Mouse (Mus musculus): ENCODE results near the gene Nacc2. TPM values are rescaled to one million over a fixed set of nuclear protein-coding genes. Genes with fewer than 3 reads are reported as not detected.

Gene Nacc2
- total RNA-seq, 2 experiments from 2014 or later = 13.4 to 14.5 TPM

- no peak for DNase-seq
Observed at GRCm38 (mm10) chr2:26139545-26140206, 16.7 kb upstream of the Nacc2 start.

- DNase-seq = no peak
Observed at GRCm38 (mm10) chr2:26139034-26139544, 16.1 kb upstream of the Nacc2 start.

GRCm38 (mm10) chr2:26138252-26139033 lies 15.4 kb upstream of the Nacc2 start:
- no peak for DNase-seq

GRCm38 (mm10) chr2:26134591-26134990 lies 11.6 kb upstream of the Nacc2 start:
- DNase-seq = no peak

- DNase-seq = peak; percentile 91
Observed at GRCm38 (mm10) chr2:26132628-26133551, 9.9 kb upstream of the Nacc2 start.

GRCm38 (mm10) chr2:26131327-26131726 lies 8.3 kb upstream of the Nacc2 start:
- no peak for DNase-seq

GRCm38 (mm10) chr2:26129962-26130361 lies 6.9 kb upstream of the Nacc2 start:
- no peak for DNase-seq

GRCm38 (mm10) chr2:26129346-26129745 lies 6.3 kb upstream of the Nacc2 start:
- no peak for DNase-seq

- peak; percentile 70 for DNase-seq
Observed at GRCm38 (mm10) chr2:26122171-26123078, 595 bp downstream of the Nacc2 start.

- no peak for DNase-seq
Observed at GRCm38 (mm10) chr2:26121541-26122083, 1.4 kb downstream of the Nacc2 start.

GRCm38 (mm10) chr2:26119626-26120025 lies 3.4 kb downstream of the Nacc2 start:
- DNase-seq = no peak

GRCm38 (mm10) chr2:26119310-26119592 lies 3.8 kb downstream of the Nacc2 start:
- no peak for DNase-seq

- DNase-seq = peak; percentile 50
Observed at GRCm38 (mm10) chr2:26118584-26119309, 4.3 kb downstream of the Nacc2 start.

GRCm38 (mm10) chr2:26117580-26117979 lies 5.4 kb downstream of the Nacc2 start:
- no peak for DNase-seq

- DNase-seq = no peak
Observed at GRCm38 (mm10) chr2:26116550-26116949, 6.5 kb downstream of the Nacc2 start.

GRCm38 (mm10) chr2:26115215-26115614 lies 7.8 kb downstream of the Nacc2 start:
- no peak for DNase-seq

GRCm38 (mm10) chr2:26108237-26108636 lies 14.8 kb downstream of the Nacc2 start:
- DNase-seq = no peak

GRCm38 (mm10) chr2:26107011-26107410 lies 16.0 kb downstream of the Nacc2 start:
- DNase-seq = no peak

- no peak for DNase-seq
Observed at GRCm38 (mm10) chr2:26106233-26106632, 16.8 kb downstream of the Nacc2 start.

GRCm38 (mm10) chr2:26100296-26100695 lies 22.7 kb downstream of the Nacc2 start:
- DNase-seq = no peak

- no peak for DNase-seq
Observed at GRCm38 (mm10) chr2:26099851-26100250, 23.2 kb downstream of the Nacc2 start.

Data from gastrocnemius, postnatal 10 days (tissue).